Mouse (Mus musculus): ENCODE measurements around the gene Gna13. TPM values are rescaled to one million over a fixed set of nuclear protein-coding genes. Genes with fewer than 3 reads are reported as not detected.

The Gna13 gene
- total and polyA plus RNA-seq, 3 experiments, result 32.2 to 57.6 (median 39.3) TPM

DNA sequence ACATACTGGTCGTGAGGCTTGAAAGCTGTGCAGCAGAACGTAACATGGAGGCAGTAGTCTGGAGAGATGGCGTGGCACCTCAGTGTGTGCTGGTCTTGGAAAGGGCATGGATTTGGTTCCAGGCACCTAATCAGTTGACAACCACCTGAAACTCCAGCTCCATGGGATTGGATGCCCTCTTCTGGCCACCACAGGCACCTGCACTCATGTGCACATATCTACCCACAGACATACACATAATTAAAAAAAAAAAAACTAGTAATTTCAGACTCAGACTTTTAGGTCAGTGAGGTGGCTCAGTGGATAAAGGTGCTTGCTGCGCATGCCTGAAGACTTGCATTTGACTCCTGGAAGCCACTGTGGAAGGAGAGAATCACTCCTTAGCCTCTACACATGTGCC is 59.6 kb downstream of the Gna13 start:
- no peak for DNase-seq (ENCODE audit: extremely low read depth)
- no peak overlapping the region for H3K27ac ChIP-seq (ENCODE audit: insufficient read depth, low read depth)
- dilution Hi-C loops (cut with MboI; ENCODE audit: extremely low pct_ligation_motif_present, extremely low pct_unique_long_range_greater_than_20kb, low sequenced_read_pairs), result no loop called here
- no peak overlapping the region for H3K4me2 ChIP-seq (ENCODE audit: insufficient read depth, low read depth, poor library complexity, severe bottlenecking)
- TF ChIP-seq CTCF (conservative IDR thresholded peaks at IDR 0.05 in 1 of 2, IDR thresholded peaks at IDR 0.05 in 1 of 2; ENCODE audit: low read depth in 2 of 2, low read length in 2 of 2), result peak in 1 of 2 experiments; percentile 28; a peak in 2 of 4 replicates
- no peak for TF ChIP-seq USF2 (conservative IDR thresholded peaks at IDR 0.05; ENCODE audit: low read depth, low read length)
- no peak for TF ChIP-seq SIN3A (IDR thresholded peaks at IDR 0.05; ENCODE audit: low read length)
- no peaks in the 10 kb centered on the region; the same call in 1 of the 2 replicates for H3K79me2 ChIP-seq (replicated peaks; ENCODE audit: control insufficient read depth, extremely low read depth, insufficient read depth, poor library complexity, severe bottlenecking)
- H3K4me3 ChIP-seq (replicated peaks in 1 of 3; ENCODE audit: low read depth in 2 of 3, low read length in 2 of 3, poor library complexity in 1 of 3), result no peak overlapping the region
- in situ Hi-C loops (cut with MboI; ENCODE audit: low pct_ligation_motif_present, low pct_unique_long_range_greater_than_20kb, low sequenced_read_pairs), result no loop called here
- peaks cover 9% of the 10 kb centered on the region for H3K9me3 ChIP-seq (replicated peaks; ENCODE audit: low read length)
- no peaks in the 10 kb centered on the region for H3K36me3 ChIP-seq (replicated peaks in 1 of 2; ENCODE audit: control insufficient read depth in 1 of 2, insufficient read depth in 1 of 2, low read length in 1 of 2)
- no peaks in the 10 kb centered on the region for H3K27me3 ChIP-seq (replicated peaks)
- H3K9ac ChIP-seq (ENCODE audit: insufficient read depth, low read depth), result no peak overlapping the region
- peaks cover 22 to 61% of the 10 kb centered on the region in 2 experiments; a peak in 3 of 4 replicates for H3K4me1 ChIP-seq (ENCODE audit: control insufficient read depth in 1 of 2, insufficient read depth in 2 of 2)

DNA sequence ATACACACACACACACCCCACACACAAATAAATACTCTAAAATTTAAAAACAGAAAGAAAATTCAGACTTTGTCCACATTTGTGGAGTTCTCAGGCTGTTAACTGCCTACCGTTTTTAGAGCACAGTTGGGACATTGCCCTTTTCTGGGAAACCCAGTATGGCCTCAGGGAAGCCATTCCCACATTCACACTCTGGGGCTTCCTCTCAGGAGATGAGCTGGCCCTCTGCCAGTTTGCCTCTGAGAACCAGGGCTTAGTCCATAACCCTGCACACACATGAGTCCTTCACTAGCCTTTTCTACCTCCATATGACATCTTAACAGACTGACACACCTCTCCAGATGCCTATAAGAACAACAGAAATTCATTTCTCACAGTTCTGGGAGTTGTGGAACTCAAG is 60.7 kb downstream of the Gna13 start:
- in situ Hi-C loops (cut with MboI; ENCODE audit: low pct_ligation_motif_present, low pct_unique_long_range_greater_than_20kb, low sequenced_read_pairs), result no loop called here
- no peak overlapping the region for H3K9ac ChIP-seq (ENCODE audit: insufficient read depth, low read depth)
- H3K4me1 ChIP-seq (ENCODE audit: control insufficient read depth in 1 of 2, insufficient read depth in 2 of 2), result peaks cover 17 to 54% of the 10 kb centered on the region in 2 experiments; a peak in 3 of 4 replicates
- no peak for TF ChIP-seq MAX (IDR thresholded peaks at IDR 0.05; ENCODE audit: low read length)
- no peak for TF ChIP-seq KAT2A (IDR thresholded peaks at IDR 0.05; ENCODE audit: insufficient replicate concordance, low read length)
- no peak for TF ChIP-seq ZNF384 (IDR thresholded peaks at IDR 0.05; ENCODE audit: low read depth, low read length)
- no peak for TF ChIP-seq JUND (conservative IDR thresholded peaks at IDR 0.05; ENCODE audit: low read depth, low read length)
- no peak for TF ChIP-seq ZC3H11A (IDR thresholded peaks at IDR 0.05; ENCODE audit: low read depth, low read length)
- TF ChIP-seq USF1 (IDR thresholded peaks at IDR 0.05; ENCODE audit: low read depth, low read length), result no peak
- no peak for TF ChIP-seq BHLHE40 (IDR thresholded peaks at IDR 0.05; ENCODE audit: low read depth, low read length)
- TF ChIP-seq MYC (IDR thresholded peaks at IDR 0.05; ENCODE audit: low read depth, low read length), result no peak
- no peak for TF ChIP-seq NELFE (IDR thresholded peaks at IDR 0.05; ENCODE audit: low read depth, low read length)
- no peak for TF ChIP-seq UBTF (IDR thresholded peaks at IDR 0.05; ENCODE audit: low read depth, low read length)
- TF ChIP-seq ETS1 (conservative IDR thresholded peaks at IDR 0.05; ENCODE audit: low read depth, low read length), result no peak
- TF ChIP-seq MEF2A (IDR thresholded peaks at IDR 0.05; ENCODE audit: borderline replicate concordance, low read depth, low read length), result no peak
- no peak for TF ChIP-seq CHD1 (IDR thresholded peaks at IDR 0.05; ENCODE audit: low read depth, low read length)
- no peak for TF ChIP-seq POLR2A (IDR thresholded peaks at IDR 0.05; ENCODE audit: low read depth, low read length)
- TF ChIP-seq E2F4 (IDR thresholded peaks at IDR 0.05; ENCODE audit: insufficient replicate concordance, low read depth, low read length), result no peak
- no peak for TF ChIP-seq RAD21 (IDR thresholded peaks at IDR 0.05; ENCODE audit: low read depth, low read length)
- TF ChIP-seq IRF4 (IDR thresholded peaks at IDR 0.05; ENCODE audit: low read depth, low read length), result no peak
- TF ChIP-seq RCOR1 (conservative IDR thresholded peaks at IDR 0.05; ENCODE audit: low read depth, low read length), result no peak
- no peak overlapping the region for H3K27ac ChIP-seq (ENCODE audit: insufficient read depth, low read depth)
- DNase-seq (ENCODE audit: extremely low read depth), result no peak
- H3K4me2 ChIP-seq (ENCODE audit: insufficient read depth, low read depth, poor library complexity, severe bottlenecking), result no peak overlapping the region
- H3K36me3 ChIP-seq (replicated peaks in 1 of 2; ENCODE audit: control insufficient read depth in 1 of 2, insufficient read depth in 1 of 2, low read length in 1 of 2), result no peaks in the 10 kb centered on the region
- H3K79me2 ChIP-seq (replicated peaks; ENCODE audit: control insufficient read depth, extremely low read depth, insufficient read depth, poor library complexity, severe bottlenecking), result no peaks in the 10 kb centered on the region; the same call in 1 of the 2 replicates
- H3K9me3 ChIP-seq (replicated peaks; ENCODE audit: low read length), result peaks cover 9% of the 10 kb centered on the region
- no peaks in the 10 kb centered on the region for H3K27me3 ChIP-seq (replicated peaks)
- dilution Hi-C loops (cut with MboI; ENCODE audit: extremely low pct_ligation_motif_present, extremely low pct_unique_long_range_greater_than_20kb, low sequenced_read_pairs), result no loop called here
- H3K4me3 ChIP-seq (replicated peaks in 1 of 3; ENCODE audit: low read depth in 2 of 3, low read length in 2 of 3, poor library complexity in 1 of 3), result no peak overlapping the region

All from CH12.LX (cell line).